Mouse (Mus musculus): ENCODE measurements around the gene Col3a1. TPM values are rescaled to one million over a fixed set of nuclear protein-coding genes. Genes with fewer than 3 reads are reported as not detected.

The Col3a1 gene
- polyA plus RNA-seq, 1 experiment from 2014 or later: 421 TPM

GRCm38 (mm10) chr1:45358020-45358419 lies 46.7 kb downstream of the Col3a1 start:
- H3K27me3 ChIP-seq (ENCODE audit: control insufficient read depth, insufficient read depth, low read length): no peaks in the 10 kb centered on the region
- no peaks in the 10 kb centered on the region for H3K9me3 ChIP-seq (ENCODE audit: control insufficient read depth, low read length)
- ATAC-seq (ENCODE audit: insufficient number of reproducible peaks, low FRiP score, low TSS enrichment, low read depth): no peak
- H3K4me3 ChIP-seq (ENCODE audit: low read depth, low read length): no peak overlapping the region
- no peak overlapping the region for H3K27ac ChIP-seq (replicated peaks; ENCODE audit: low read depth, low read length)
- no peak overlapping the region for H3K9ac ChIP-seq (ENCODE audit: low read length)
- no peaks in the 10 kb centered on the region for H3K4me1 ChIP-seq (ENCODE audit: control insufficient read depth, insufficient read depth, low read length)
- 85% methylated on average over 1 of the region's 1 CpGs for WGBS
- no peak for DNase-seq (ENCODE audit: low spot score)
- no peaks in the 10 kb centered on the region for H3K36me3 ChIP-seq (ENCODE audit: control insufficient read depth, insufficient read depth, low read length)
- H3K4me2 ChIP-seq (ENCODE audit: low read depth, severe bottlenecking): no peak overlapping the region

- no peak overlapping the region for H3K4me2 ChIP-seq (ENCODE audit: low read depth, severe bottlenecking)
- 80% methylated on average over 2 of the region's 2 CpGs for WGBS
- no peaks in the 10 kb centered on the region for H3K4me1 ChIP-seq (ENCODE audit: control insufficient read depth, insufficient read depth, low read length)
- no peaks in the 10 kb centered on the region for H3K9me3 ChIP-seq (ENCODE audit: control insufficient read depth, low read length)
- H3K27me3 ChIP-seq (ENCODE audit: control insufficient read depth, insufficient read depth, low read length): no peaks in the 10 kb centered on the region
- no peak overlapping the region for H3K4me3 ChIP-seq (ENCODE audit: low read depth, low read length)
- no peak for DNase-seq (ENCODE audit: low spot score)
- H3K27ac ChIP-seq (replicated peaks; ENCODE audit: low read depth, low read length): no peak overlapping the region
- no peak overlapping the region for H3K9ac ChIP-seq (ENCODE audit: low read length)
- no peak for ATAC-seq (ENCODE audit: insufficient number of reproducible peaks, low FRiP score, low TSS enrichment, low read depth)
- no peaks in the 10 kb centered on the region for H3K36me3 ChIP-seq (ENCODE audit: control insufficient read depth, insufficient read depth, low read length)
Measured at GRCm38 (mm10) chr1:45359147-45359546, 47.8 kb downstream of the Col3a1 start.

- no peaks in the 10 kb centered on the region for H3K9me3 ChIP-seq (ENCODE audit: control insufficient read depth, low read length)
- no peak for DNase-seq (ENCODE audit: low spot score)
- H3K27ac ChIP-seq (replicated peaks; ENCODE audit: low read depth, low read length): no peak overlapping the region
- H3K36me3 ChIP-seq (ENCODE audit: control insufficient read depth, insufficient read depth, low read length): no peaks in the 10 kb centered on the region
- H3K4me2 ChIP-seq (ENCODE audit: low read depth, severe bottlenecking): no peak overlapping the region
- no peaks in the 10 kb centered on the region for H3K4me1 ChIP-seq (ENCODE audit: control insufficient read depth, insufficient read depth, low read length)
- WGBS: 85% methylated on average over 2 of the region's 2 CpGs
- no peak overlapping the region for H3K4me3 ChIP-seq (ENCODE audit: low read depth, low read length)
- no peak for ATAC-seq (ENCODE audit: insufficient number of reproducible peaks, low FRiP score, low TSS enrichment, low read depth)
- no peak overlapping the region for H3K9ac ChIP-seq (ENCODE audit: low read length)
- no peaks in the 10 kb centered on the region for H3K27me3 ChIP-seq (ENCODE audit: control insufficient read depth, insufficient read depth, low read length)
Measured at GRCm38 (mm10) chr1:45359673-45360072, 48.3 kb downstream of the Col3a1 start.

GRCm38 (mm10) chr1:45363274-45363673 lies 51.9 kb downstream of the Col3a1 start:
- H3K27me3 ChIP-seq (ENCODE audit: control insufficient read depth, insufficient read depth, low read length): no peaks in the 10 kb centered on the region
- no peaks in the 10 kb centered on the region for H3K9me3 ChIP-seq (ENCODE audit: control insufficient read depth, low read length)

GRCm38 (mm10) chr1:45365427-45365826 lies 54.1 kb downstream of the Col3a1 start:
- Histone ChIP-seq H3K9ac (ENCODE audit: low read length) (no peak overlapping the region), H3K4me3 (ENCODE audit: low read depth, low read length) (no peak overlapping the region), H3K9me3 (ENCODE audit: control insufficient read depth, low read length) (no peaks in the 10 kb centered on the region), H3K4me2 (ENCODE audit: low read depth, severe bottlenecking) (no peak overlapping the region), H3K27me3 (ENCODE audit: control insufficient read depth, insufficient read depth, low read length) (no peaks in the 10 kb centered on the region), H3K4me1 (ENCODE audit: control insufficient read depth, insufficient read depth, low read length) (no peaks in the 10 kb centered on the region), H3K36me3 (ENCODE audit: control insufficient read depth, insufficient read depth, low read length) (no peaks in the 10 kb centered on the region), H3K27ac (replicated peaks; ENCODE audit: low read depth, low read length) (no peak overlapping the region)
- ATAC-seq (ENCODE audit: insufficient number of reproducible peaks, low FRiP score, low TSS enrichment, low read depth) (no peak), DNase-seq (ENCODE audit: low spot score) (no peak)
- WGBS: 71% methylated on average over 1 of the region's 1 CpGs

More at GRCm38 (mm10) chr1:45363274-45363673, 51.9 kb downstream of the Col3a1 start:
- Histone ChIP-seq H3K36me3 (ENCODE audit: control insufficient read depth, insufficient read depth, low read length) (no peaks in the 10 kb centered on the region), H3K4me2 (ENCODE audit: low read depth, severe bottlenecking) (no peak overlapping the region), H3K4me1 (ENCODE audit: control insufficient read depth, insufficient read depth, low read length) (no peaks in the 10 kb centered on the region), H3K9ac (ENCODE audit: low read length) (no peak overlapping the region), H3K4me3 (ENCODE audit: low read depth, low read length) (no peak overlapping the region), H3K27ac (replicated peaks; ENCODE audit: low read depth, low read length) (no peak overlapping the region)
- ATAC-seq (ENCODE audit: insufficient number of reproducible peaks, low FRiP score, low TSS enrichment, low read depth) (no peak), DNase-seq (ENCODE audit: low spot score) (no peak)
- 93% methylated on average over 2 of the region's 2 CpGs for WGBS

GRCm38 (mm10) chr1:45379992-45380690 lies 68.8 kb downstream of the Col3a1 start:
- H3K4me2 ChIP-seq (ENCODE audit: low read depth, severe bottlenecking): no peak overlapping the region
- H3K9ac ChIP-seq (ENCODE audit: low read length): no peak overlapping the region
- H3K4me1 ChIP-seq (ENCODE audit: control insufficient read depth, insufficient read depth, low read length): no peaks in the 10 kb centered on the region
- WGBS: 65% methylated on average over 7 of the region's 7 CpGs
- no peaks in the 10 kb centered on the region for H3K9me3 ChIP-seq (ENCODE audit: control insufficient read depth, low read length)
- no peak for ATAC-seq (ENCODE audit: insufficient number of reproducible peaks, low FRiP score, low TSS enrichment, low read depth)
- no peak overlapping the region for H3K27ac ChIP-seq (replicated peaks; ENCODE audit: low read depth, low read length)
- no peak overlapping the region for H3K4me3 ChIP-seq (ENCODE audit: low read depth, low read length)
- H3K27me3 ChIP-seq (ENCODE audit: control insufficient read depth, insufficient read depth, low read length): no peaks in the 10 kb centered on the region
- DNase-seq (ENCODE audit: low spot score): no peak
- H3K36me3 ChIP-seq (ENCODE audit: control insufficient read depth, insufficient read depth, low read length): no peaks in the 10 kb centered on the region

- Histone ChIP-seq H3K27ac (replicated peaks; ENCODE audit: low read depth, low read length) (no peak overlapping the region), H3K4me3 (ENCODE audit: low read depth, low read length) (no peak overlapping the region), H3K4me1 (ENCODE audit: control insufficient read depth, insufficient read depth, low read length) (peaks cover 3% of the 10 kb centered on the region; the same call in 1 of the 2 replicates), H3K36me3 (ENCODE audit: control insufficient read depth, insufficient read depth, low read length) (no peaks in the 10 kb centered on the region), H3K4me2 (ENCODE audit: low read depth, severe bottlenecking) (no peak overlapping the region), H3K9me3 (ENCODE audit: control insufficient read depth, low read length) (no peaks in the 10 kb centered on the region), H3K27me3 (ENCODE audit: control insufficient read depth, insufficient read depth, low read length) (no peaks in the 10 kb centered on the region), H3K9ac (ENCODE audit: low read length) (no peak overlapping the region)
- DNase-seq (ENCODE audit: low spot score): no peak
- 93% methylated on average over 2 of the region's 2 CpGs for WGBS
- no peak for ATAC-seq (ENCODE audit: insufficient number of reproducible peaks, low FRiP score, low TSS enrichment, low read depth)
Measured at GRCm38 (mm10) chr1:45381866-45382265, 70.5 kb downstream of the Col3a1 start.

All from limb, embryonic 11.5 days (tissue).